Comparison of ENCODE assay signal across 26 mouse cellular contexts in genomic region chr11:63514615-63515014, GRCm38 (mm10).
"Had no signal": no experiment of that assay in that cellular context is flagged by ENCODE, and none has a peak within 500 bp of the region (broad histone marks: within the 10 kb centered on the region; RNA-seq: fewer than 3 reads in every experiment).

No protein-coding gene starts in this region.

- H3K4me2 ChIP-seq: heart, embryonic 13.5 days; heart, embryonic 15.5 days; hindbrain, embryonic 12.5 days; hindbrain, embryonic 14.5 days; intestine, embryonic 15.5 days; limb, embryonic 13.5 days; limb, embryonic 15.5 days; liver, embryonic 12.5 days had no signal

- H3K27ac ChIP-seq: gastrocnemius, adult 2 months; heart, adult 2 months; heart, embryonic 13.5 days; heart, embryonic 15.5 days; hindbrain, embryonic 10.5 days; hindbrain, embryonic 12.5 days; hindbrain, embryonic 14.5 days; intestine, embryonic 15.5 days; kidney, postnatal 0 days; limb, embryonic 13.5 days; limb, embryonic 15.5 days; liver, embryonic 12.5 days; liver, embryonic 14.5 days had no signal

- H3K4me3 ChIP-seq: gastrocnemius, adult 2 months; heart, adult 2 months; heart, embryonic 13.5 days; heart, embryonic 15.5 days; hindbrain, embryonic 10.5 days; hindbrain, embryonic 12.5 days; intestine, embryonic 15.5 days; limb, embryonic 13.5 days; limb, embryonic 15.5 days; liver, embryonic 12.5 days had no signal

- H3K9me3 ChIP-seq: heart, embryonic 15.5 days; intestine, embryonic 15.5 days; limb, embryonic 13.5 days; limb, embryonic 15.5 days; liver, embryonic 12.5 days had no signal

- ATAC-seq: hindbrain, embryonic 16.5 days; inflammation-experienced regulatory T-cells, adult 6 months; intestine, embryonic 15.5 days; intestine, postnatal 0 days; liver, embryonic 12.5 days had no signal

- DNase-seq: gastrocnemius, adult 2 months; gastrocnemius, postnatal 10 days; gastrocnemius, postnatal 25 days; heart, adult 2 months; heart, postnatal 4 days; kidney, adult 18-20 months; kidney, adult 8-10 months; kidney, postnatal 14 days; kidney, postnatal 36 days; layer of hippocampus, adult 9-11 months; layer of hippocampus, postnatal 36 days; left cerebral cortex, postnatal 4 days had no signal

- H3K36me3 ChIP-seq: heart, embryonic 13.5 days; heart, embryonic 15.5 days; hindbrain, embryonic 10.5 days; hindbrain, embryonic 12.5 days; intestine, embryonic 15.5 days; limb, embryonic 13.5 days; limb, embryonic 15.5 days; liver, embryonic 12.5 days had no signal

- H3K9ac ChIP-seq: heart, embryonic 13.5 days; heart, embryonic 15.5 days; hindbrain, embryonic 12.5 days; hindbrain, embryonic 14.5 days; intestine, embryonic 15.5 days; limb, embryonic 13.5 days; limb, embryonic 15.5 days; liver, embryonic 12.5 days; liver, embryonic 14.5 days had no signal

- H3K4me1 ChIP-seq: liver, embryonic 12.5 days had no signal

- H3K27me3 ChIP-seq: heart, embryonic 13.5 days; heart, embryonic 15.5 days; hindbrain, embryonic 12.5 days; intestine, embryonic 15.5 days; limb, embryonic 13.5 days; limb, embryonic 15.5 days; liver, embryonic 12.5 days had no signal
